Mouse (Mus musculus) intestine, postnatal 0 days (tissue): ENCODE data around the gene Npm3. TPM values are rescaled to one million over a fixed set of nuclear protein-coding genes. Genes with fewer than 3 reads are reported as not detected.

ENCODE experiments used
- ATAC-seq: fragments of 200-750 bp; cut with Nextera tagmentation; 2 replicates; pipeline ENCODE4 v1.8.0; 2017; ENCODE audit warnings: mild to moderate bottlenecking, moderate TSS enrichment, moderate library complexity
- H3K27ac ChIP-seq: fragments of 300-500 bp; sonication (generic); 2 replicates; pipeline ENCODE4 v1.5.1; 2014; ENCODE audit warnings: mild to moderate bottlenecking, low read depth, low read length, moderate library complexity
- H3K27me3 ChIP-seq: fragments of 300-500 bp; sonication (generic); replicated peaks from 2 replicates; pipeline ENCODE4 v1.6.1; 2014; ENCODE audit warnings: low read length, mixed read lengths; ENCODE audit not compliant: control insufficient read depth, insufficient read depth
- H3K36me3 ChIP-seq: fragments of 300-500 bp; sonication (generic); 2 replicates; pipeline ENCODE4 v1.6.1; 2014; ENCODE audit warnings: mild to moderate bottlenecking, moderate library complexity; ENCODE audit not compliant: control insufficient read depth, insufficient read depth
- H3K4me1 ChIP-seq: fragments of 300-500 bp; sonication (generic); replicated peaks from 2 replicates; pipeline ENCODE4 v1.6.1; 2014; ENCODE audit warnings: antibody characterized with exemption, low read length, mixed read lengths; ENCODE audit not compliant: control insufficient read depth, insufficient read depth
- H3K4me2 ChIP-seq: fragments of 300-500 bp; sonication (generic); replicated peaks from 2 replicates; pipeline ENCODE4 v1.6.1; 2014; ENCODE audit warnings: low read depth, mild to moderate bottlenecking, moderate library complexity
- H3K4me3 ChIP-seq: fragments of 300-500 bp; sonication (generic); 2 replicates; pipeline ENCODE4 v1.5.1; 2014; ENCODE audit warnings: low read depth, low read length
- H3K9ac ChIP-seq: fragments of 300-500 bp; sonication (generic); 2 replicates; pipeline ENCODE4 v1.6.1; 2014; ENCODE audit warnings: mild to moderate bottlenecking, low read depth, low read length
- H3K9me3 ChIP-seq: fragments of 300-500 bp; sonication (generic); 2 replicates; pipeline ENCODE4 v1.6.1; 2016; ENCODE audit warnings: mixed run types; ENCODE audit not compliant: control insufficient read depth
- CTCF ChIP-seq: sonication (generic); IDR thresholded peaks from 2 replicates; pipeline ENCODE4 v1.5.1; 2016; ENCODE audit warnings: low read depth, mild to moderate bottlenecking, control low read depth, antibody characterized with exemption, moderate library complexity
- WGBS: fragments of 180-500 bp; shearing (Covaris S2); extraction: QIAGEN DNeasy Blood & Tissue Kit; methylation state at CpG from one replicate; pipeline ENCODE4 v1.1.7; 2014; 5-methylcytosine and 5-hydroxymethylcytosine counted together
- polyA plus RNA-seq: library from polyadenylated mRNA; unstranded; fragments of >200 nt; fragmentation: Nextera tagmentation; extraction: Ambion mirVana; gene quantifications from 2 replicates; pipeline ENCODE4 v1.2.1, GENCODE M21; 2015

Npm3 gene
- polyA plus RNA-seq, 1 experiment from 2014 or later = 9.0 TPM

DNA sequence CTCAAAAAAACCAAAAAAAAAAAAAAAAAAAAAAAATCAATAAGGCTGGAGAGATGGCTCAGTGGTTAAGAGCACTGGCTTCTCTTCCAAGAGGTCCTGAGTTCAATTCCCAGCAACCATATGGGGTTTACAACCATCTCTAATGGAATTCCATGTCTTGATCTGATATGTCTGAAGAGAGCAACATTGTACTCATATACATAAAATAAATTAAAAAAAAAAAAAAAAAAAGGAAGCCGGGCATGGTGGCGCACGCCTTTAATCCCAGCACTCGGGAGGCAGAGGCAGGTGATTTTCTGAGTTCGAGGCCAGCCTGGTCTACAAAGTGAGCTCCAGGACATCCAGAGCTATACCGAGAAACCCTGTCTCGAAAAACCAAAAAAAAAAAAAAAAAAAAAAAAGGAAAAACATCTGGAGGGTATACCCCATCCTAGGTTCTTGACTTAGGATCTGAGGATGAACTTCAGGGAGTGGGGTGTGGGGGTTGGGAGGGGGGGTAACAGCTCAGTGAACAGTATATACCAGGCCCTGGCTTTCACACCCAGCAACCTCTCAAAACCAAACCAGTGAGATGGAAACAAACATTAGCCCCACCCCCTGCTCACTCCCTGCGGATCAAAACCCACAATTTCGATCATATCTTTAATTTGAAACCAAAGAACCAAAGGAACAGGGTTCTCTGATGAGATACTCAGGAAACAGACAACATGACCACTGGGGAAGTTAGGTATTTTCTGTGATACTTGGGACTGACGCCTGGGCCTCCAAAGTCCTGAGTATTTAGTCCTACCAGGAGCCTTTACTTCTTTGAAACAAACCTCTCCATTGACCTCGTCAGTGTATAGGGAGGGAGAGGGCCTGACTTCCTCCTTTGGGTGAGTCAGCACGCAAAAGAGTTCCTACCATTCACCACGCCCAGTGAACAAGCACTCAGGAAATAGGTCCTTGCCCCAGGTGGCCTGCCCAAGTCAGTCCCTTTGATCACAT, 40.8 kb upstream of the Npm3 start:
- Histone ChIP-seq H3K36me3 (no peaks in the 10 kb centered on the region), H3K4me3 (no peak overlapping the region), H3K27me3 (no peaks in the 10 kb centered on the region), H3K9me3 (no peaks in the 10 kb centered on the region), H3K27ac (peak overlapping the region; percentile 8; the same call in 1 of the 2 replicates), H3K4me1 (no peaks in the 10 kb centered on the region), H3K9ac (no peak overlapping the region), H3K4me2 (no peak overlapping the region)
- 69% methylated on average over 12 of the region's 13 CpGs for WGBS
- peak; percentile 70 for ATAC-seq
- TF ChIP-seq CTCF = no peak

DNA sequence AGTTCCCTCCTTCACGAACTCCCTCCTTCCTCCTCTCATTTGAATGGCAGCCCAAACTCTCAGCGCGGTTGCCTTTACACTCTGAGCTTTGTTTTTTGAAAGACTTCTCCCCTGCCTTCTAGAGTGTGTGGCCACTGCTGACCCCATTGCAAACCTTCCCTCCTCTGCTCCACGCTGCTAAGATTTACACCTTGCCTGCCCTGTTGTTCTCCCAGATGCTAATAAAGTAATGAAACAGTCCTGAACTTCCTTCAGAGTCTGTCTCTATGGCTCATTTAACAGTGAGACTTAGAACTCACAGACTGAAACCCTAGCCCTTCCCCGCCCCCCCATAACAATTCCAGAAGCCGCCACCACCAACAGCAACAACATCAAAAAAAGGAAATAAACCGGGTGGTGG, 40.0 kb upstream of the Npm3 start:
- Histone ChIP-seq H3K27ac (no peak overlapping the region), H3K9me3 (no peaks in the 10 kb centered on the region), H3K36me3 (no peaks in the 10 kb centered on the region), H3K27me3 (no peaks in the 10 kb centered on the region), H3K4me2 (no peak overlapping the region), H3K4me3 (no peak overlapping the region), H3K4me1 (no peaks in the 10 kb centered on the region), H3K9ac (no peak overlapping the region)
- WGBS = 84% methylated on average over 7 of the region's 7 CpGs
- TF ChIP-seq CTCF = no peak
- ATAC-seq = no peak

DNA sequence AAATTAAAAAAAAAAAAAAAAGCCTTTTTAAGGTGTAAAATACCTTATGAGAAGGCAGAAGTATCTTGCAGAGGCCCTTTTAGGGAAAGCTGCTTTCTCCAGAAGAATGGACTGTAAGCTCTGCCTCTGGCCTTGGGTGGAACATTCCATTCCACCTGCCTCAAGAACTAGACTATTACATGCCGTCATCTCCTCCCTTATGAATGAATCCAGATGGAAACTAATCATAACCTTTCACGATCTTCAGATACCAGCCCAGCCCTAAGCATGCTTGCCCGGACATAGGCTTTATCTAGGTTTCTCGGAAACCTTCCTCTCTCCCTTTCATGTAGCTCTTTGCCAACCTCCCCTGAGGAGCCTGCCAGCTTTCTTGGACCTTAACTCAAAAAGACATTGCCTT, 38.9 kb upstream of the Npm3 start:
- Histone ChIP-seq H3K4me1 (no peaks in the 10 kb centered on the region), H3K36me3 (no peaks in the 10 kb centered on the region), H3K27me3 (no peaks in the 10 kb centered on the region), H3K4me3 (no peak overlapping the region), H3K27ac (no peak overlapping the region), H3K4me2 (no peak overlapping the region), H3K9ac (no peak overlapping the region), H3K9me3 (no peaks in the 10 kb centered on the region)
- TF ChIP-seq CTCF = no peak
- WGBS = 75% methylated on average over 4 of the region's 4 CpGs
- ATAC-seq = no peak

DNA sequence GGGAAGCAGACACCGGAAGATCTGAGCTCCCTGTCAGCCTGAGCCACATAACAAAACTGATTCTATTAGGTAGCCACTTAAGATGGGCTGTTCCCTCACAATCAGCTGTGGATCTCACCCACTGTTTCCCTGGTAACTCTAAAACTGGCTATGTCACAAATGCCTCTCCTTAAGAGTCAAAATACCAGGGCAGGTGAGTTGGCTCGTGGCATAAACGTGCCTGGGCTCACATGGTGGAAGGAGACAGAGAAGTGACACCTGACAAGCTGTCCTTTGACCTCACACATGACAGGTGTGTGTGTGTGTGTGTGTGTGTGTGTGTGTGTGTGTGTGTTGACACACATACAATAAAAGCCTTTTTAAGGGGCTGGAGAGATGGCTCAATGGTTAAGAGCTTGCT, 38.1 kb upstream of the Npm3 start:
- H3K27me3 ChIP-seq = no peaks in the 10 kb centered on the region
- no peak overlapping the region for H3K4me2 ChIP-seq
- H3K27ac ChIP-seq = no peak overlapping the region
- H3K9me3 ChIP-seq = no peaks in the 10 kb centered on the region
- no peaks in the 10 kb centered on the region for H3K36me3 ChIP-seq
- TF ChIP-seq CTCF = no peak
- WGBS = 61% methylated on average over 3 of the region's 3 CpGs
- no peaks in the 10 kb centered on the region for H3K4me1 ChIP-seq
- ATAC-seq = no peak
- H3K4me3 ChIP-seq = no peak overlapping the region
- H3K9ac ChIP-seq = no peak overlapping the region

DNA sequence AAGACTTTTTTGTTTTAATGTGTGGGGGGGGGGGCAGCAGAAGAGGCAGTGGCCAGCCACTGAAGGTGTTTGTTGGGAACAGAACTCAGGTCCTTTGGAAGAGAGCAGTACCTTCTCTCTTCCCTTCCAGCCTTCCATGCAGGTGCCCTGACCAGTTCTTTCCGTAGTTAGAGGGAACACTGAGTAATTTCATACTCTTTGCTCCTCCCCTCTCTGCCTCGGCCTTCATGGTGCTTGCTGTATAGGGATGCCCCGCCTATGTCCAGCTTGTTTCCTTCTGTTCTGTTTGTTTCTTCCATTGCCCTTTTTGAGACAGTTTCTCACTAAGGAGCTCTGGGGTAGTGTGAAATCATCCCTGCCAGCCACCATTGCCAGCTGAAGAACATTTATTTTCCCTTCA, 36.1 kb upstream of the Npm3 start:
- no peak for ATAC-seq
- Histone ChIP-seq H3K9ac (no peak overlapping the region), H3K4me1 (0 out of 2 replicates have a peak, but pooled peaks cover 7% of the 10 kb centered on the region), H3K4me3 (no peak overlapping the region), H3K27me3 (no peaks in the 10 kb centered on the region), H3K27ac (no peak overlapping the region), H3K9me3 (no peaks in the 10 kb centered on the region), H3K36me3 (no peaks in the 10 kb centered on the region), H3K4me2 (no peak overlapping the region)
- no peak for TF ChIP-seq CTCF
- 40% methylated on average over 3 of the region's 3 CpGs for WGBS

DNA sequence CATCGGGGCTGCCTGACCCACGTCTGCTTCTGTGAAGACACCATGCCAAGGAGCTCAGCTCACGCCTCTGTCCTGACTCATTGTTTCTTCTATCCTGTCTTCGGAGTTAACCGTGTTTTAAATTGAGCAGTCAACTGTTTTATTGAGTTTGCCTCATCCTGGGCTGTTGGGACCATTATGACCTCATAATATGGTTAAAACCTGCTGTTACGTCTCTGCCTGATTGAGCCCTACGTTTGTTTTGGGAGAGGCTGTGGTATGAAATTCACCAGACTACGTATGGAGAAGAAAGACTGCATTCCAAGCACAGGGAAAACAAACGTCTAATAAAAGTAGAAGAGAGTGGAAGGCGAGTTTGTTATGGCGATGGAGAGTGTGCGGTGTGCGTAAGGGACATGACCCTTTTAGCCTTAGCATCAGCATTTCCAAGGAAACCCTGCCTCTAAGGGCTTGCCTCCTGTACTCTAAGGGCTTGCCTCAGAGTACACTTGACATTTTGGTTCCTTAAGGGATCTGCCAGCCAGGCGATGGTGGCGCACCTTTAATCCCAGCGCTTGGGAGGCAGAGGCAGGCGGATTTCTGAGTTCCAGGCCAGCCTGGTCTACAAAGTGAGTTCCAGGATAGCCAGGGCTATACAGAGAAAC, 34.7 kb upstream of the Npm3 start:
- Histone ChIP-seq H3K4me1 (0 out of 2 replicates have a peak, but pooled peaks cover 7% of the 10 kb centered on the region), H3K9ac (no peak overlapping the region), H3K4me2 (peak overlapping the region; percentile 65), H3K4me3 (peak overlapping the region; percentile 97), H3K36me3 (peaks cover 10% of the 10 kb centered on the region; the same call in 1 of the 2 replicates), H3K27ac (0 out of 2 replicates have a peak overlapping the region, but pooled peaks have one; percentile 97), H3K9me3 (no peaks in the 10 kb centered on the region), H3K27me3 (no peaks in the 10 kb centered on the region)
- no peak for TF ChIP-seq CTCF
- WGBS = 27% methylated on average over 17 of the region's 17 CpGs
- ATAC-seq = no peak
